Mouse (Mus musculus): Measurements from ENCODE around the gene Zfp62. TPM values are rescaled to one million over a fixed set of nuclear protein-coding genes. Genes with fewer than 3 reads are reported as not detected.

Gene Zfp62
- polyA plus RNA-seq, 1 experiment from 2014 or later = 10.7 TPM

DNA sequence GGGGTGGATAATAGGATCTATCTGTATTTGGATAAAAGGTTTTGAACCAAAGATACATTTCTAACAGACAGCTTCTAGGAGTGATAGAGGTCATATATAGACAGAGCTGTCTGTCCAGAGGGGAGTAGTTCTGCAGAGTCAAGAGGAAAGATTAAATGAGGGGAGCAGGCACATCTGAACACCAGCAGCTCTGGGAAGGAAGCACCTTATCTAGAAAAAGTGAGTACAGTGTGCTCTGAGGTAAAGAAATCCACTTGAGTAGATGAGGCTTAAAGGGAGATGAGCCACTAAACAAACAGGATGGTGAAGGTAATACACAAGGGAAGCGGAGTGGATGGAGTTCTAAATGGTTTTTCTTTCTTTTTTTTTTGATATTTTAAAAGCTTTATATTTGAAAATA, 4.4 kb downstream of the Zfp62 start:
- peak overlapping the region; percentile 6; the same call in 1 of the 2 replicates for H3K27ac ChIP-seq
- H3K4me3 ChIP-seq (replicated peaks) = no peak overlapping the region
- ATAC-seq (ENCODE audit: low read depth) (no peak), DNase-seq (no peak)
- H3K4me2 ChIP-seq = no peak overlapping the region
- peaks cover 65% of the 10 kb centered on the region for H3K4me1 ChIP-seq (replicated peaks)
- H3K9me3 ChIP-seq (replicated peaks) = no peaks in the 10 kb centered on the region
- H3K27me3 ChIP-seq = no peaks in the 10 kb centered on the region
- no peak overlapping the region for H3K9ac ChIP-seq
- peaks cover 8% of the 10 kb centered on the region; the same call in 1 of the 2 replicates for H3K36me3 ChIP-seq
- WGBS (ENCODE audit: insufficient replicate concordance) = 83% methylated on average over 1 of the region's 1 CpGs

GRCm38 (mm10) chr11:49212577-49212976, 9.5 kb downstream of the Zfp62 start:
- Histone ChIP-seq H3K36me3 (peaks cover 40% of the 10 kb centered on the region), H3K4me1 (replicated peaks) (peaks cover 40% of the 10 kb centered on the region), H3K9ac (no peak overlapping the region), H3K27ac (no peak overlapping the region), H3K9me3 (replicated peaks) (no peaks in the 10 kb centered on the region), H3K27me3 (no peaks in the 10 kb centered on the region), H3K4me3 (replicated peaks) (no peak overlapping the region), H3K4me2 (0 out of 2 replicates have a peak overlapping the region, but pooled peaks have one; percentile 3)
- DNase-seq = no peak
- peak; percentile 95 for ATAC-seq (ENCODE audit: low read depth)

GRCm38 (mm10) chr11:49213505-49213904, 10.4 kb downstream of the Zfp62 start:
- H3K27me3 ChIP-seq = no peaks in the 10 kb centered on the region
- ATAC-seq (ENCODE audit: low read depth) (no peak), DNase-seq (no peak)
- H3K9me3 ChIP-seq (replicated peaks) = no peaks in the 10 kb centered on the region
- H3K27ac ChIP-seq = no peak overlapping the region
- WGBS (ENCODE audit: insufficient replicate concordance) = 89% methylated on average over 1 of the region's 1 CpGs
- H3K4me2 ChIP-seq = no peak overlapping the region
- no peak overlapping the region for H3K9ac ChIP-seq
- H3K36me3 ChIP-seq = peaks cover 40% of the 10 kb centered on the region
- H3K4me1 ChIP-seq (replicated peaks) = peaks cover 32% of the 10 kb centered on the region
- H3K4me3 ChIP-seq (replicated peaks) = no peak overlapping the region

DNA sequence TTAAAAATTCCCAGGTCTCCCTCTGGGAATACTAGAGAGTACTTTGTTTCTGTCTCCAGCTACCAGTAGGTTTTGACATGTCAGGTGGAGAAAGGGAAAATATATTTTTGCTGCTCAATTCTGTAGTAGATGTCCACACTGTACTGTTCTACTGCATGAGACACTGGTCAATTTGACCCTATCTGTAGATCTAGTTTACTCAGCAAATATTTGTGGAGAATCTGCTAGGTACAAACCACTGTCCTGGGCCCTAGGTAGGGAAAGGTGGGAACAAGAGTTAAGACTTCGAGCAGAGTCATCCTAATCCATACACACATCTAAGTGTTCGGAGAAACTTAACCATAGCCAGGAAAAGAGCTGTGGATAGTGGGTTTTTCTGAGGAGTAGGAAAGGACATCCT, 16.2 kb downstream of the Zfp62 start:
- H3K9me3 ChIP-seq (replicated peaks) = no peaks in the 10 kb centered on the region
- H3K4me2 ChIP-seq = no peak overlapping the region
- ATAC-seq (ENCODE audit: low read depth) (no peak), DNase-seq (no peak)
- H3K4me1 ChIP-seq (replicated peaks) = no peaks in the 10 kb centered on the region; the same call in 1 of the 2 replicates
- WGBS (ENCODE audit: insufficient replicate concordance) = 82% methylated on average over 2 of the region's 2 CpGs
- no peak overlapping the region for H3K27ac ChIP-seq
- H3K9ac ChIP-seq = no peak overlapping the region
- H3K27me3 ChIP-seq = no peaks in the 10 kb centered on the region
- no peak overlapping the region for H3K4me3 ChIP-seq (replicated peaks)
- peaks cover 34% of the 10 kb centered on the region for H3K36me3 ChIP-seq

DNA sequence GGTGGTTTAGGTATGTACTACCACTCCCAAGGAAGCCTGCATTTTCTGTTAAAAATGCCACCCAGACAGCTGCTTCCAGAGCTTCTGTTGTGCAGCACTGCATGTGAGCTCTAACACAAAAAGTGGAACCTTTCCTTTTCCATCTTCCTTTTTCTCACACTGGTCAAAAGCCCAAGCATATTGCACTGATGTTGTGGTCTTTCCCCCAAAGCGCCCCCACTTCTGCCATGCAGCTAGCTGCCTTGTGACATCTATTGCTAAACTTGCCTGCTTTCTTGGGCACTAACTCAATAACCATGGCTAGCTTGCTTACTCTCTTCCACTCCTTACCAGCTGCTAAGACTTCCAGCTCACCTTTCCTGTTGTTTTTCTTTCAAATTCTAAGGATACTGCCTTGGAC, 21.4 kb downstream of the Zfp62 start:
- no peaks in the 10 kb centered on the region; the same call in 1 of the 2 replicates for H3K4me1 ChIP-seq (replicated peaks)
- H3K27ac ChIP-seq = no peak overlapping the region
- H3K9ac ChIP-seq = no peak overlapping the region
- H3K9me3 ChIP-seq (replicated peaks) = no peaks in the 10 kb centered on the region
- no peak for DNase-seq
- H3K4me2 ChIP-seq = no peak overlapping the region
- WGBS (ENCODE audit: insufficient replicate concordance) = 32% methylated on average over 1 of the region's 1 CpGs
- no peaks in the 10 kb centered on the region for H3K36me3 ChIP-seq
- H3K4me3 ChIP-seq (replicated peaks) = no peak overlapping the region
- H3K27me3 ChIP-seq = no peaks in the 10 kb centered on the region
- ATAC-seq (ENCODE audit: low read depth) = no peak

- peaks cover 4% of the 10 kb centered on the region; the same call in 1 of the 2 replicates for H3K27me3 ChIP-seq
These were observed 29.7 kb downstream of the Zfp62 start for GRCm38 (mm10) chr11:49232781-49233180.

GRCm38 (mm10) chr11:49235459-49236207, 32.5 kb downstream of the Zfp62 start:
- DNase-seq = no peak
- no peak for ATAC-seq (ENCODE audit: low read depth)

More at GRCm38 (mm10) chr11:49232781-49233180, 29.7 kb downstream of the Zfp62 start:
- Histone ChIP-seq H3K9ac (no peak overlapping the region), H3K36me3 (no peaks in the 10 kb centered on the region), H3K4me1 (replicated peaks) (no peaks in the 10 kb centered on the region), H3K9me3 (replicated peaks) (no peaks in the 10 kb centered on the region), H3K4me2 (no peak overlapping the region), H3K27ac (no peak overlapping the region), H3K4me3 (replicated peaks) (no peak overlapping the region)
- ATAC-seq (ENCODE audit: low read depth) (no peak), DNase-seq (no peak)
- 75% methylated on average over 3 of the region's 3 CpGs for WGBS (ENCODE audit: insufficient replicate concordance)

GRCm38 (mm10) chr11:49236891-49237290, 33.8 kb downstream of the Zfp62 start:
- Histone ChIP-seq H3K36me3 (no peaks in the 10 kb centered on the region), H3K27me3 (peaks cover 4% of the 10 kb centered on the region; the same call in 1 of the 2 replicates), H3K27ac (no peak overlapping the region), H3K4me3 (replicated peaks) (no peak overlapping the region), H3K4me2 (no peak overlapping the region), H3K4me1 (replicated peaks) (peaks cover 13% of the 10 kb centered on the region), H3K9me3 (replicated peaks) (no peaks in the 10 kb centered on the region), H3K9ac (no peak overlapping the region)
- ATAC-seq (ENCODE audit: low read depth) (no peak), DNase-seq (no peak)
- WGBS (ENCODE audit: insufficient replicate concordance) = 71% methylated on average over 1 of the region's 1 CpGs

More at GRCm38 (mm10) chr11:49235459-49236207, 32.5 kb downstream of the Zfp62 start:
- no peak overlapping the region for H3K4me3 ChIP-seq (replicated peaks)
- H3K4me2 ChIP-seq = no peak overlapping the region
- no peak overlapping the region for H3K9ac ChIP-seq
- H3K4me1 ChIP-seq (replicated peaks) = peaks cover 6% of the 10 kb centered on the region; the same call in 1 of the 2 replicates
- H3K27ac ChIP-seq = no peak overlapping the region
- H3K36me3 ChIP-seq = no peaks in the 10 kb centered on the region
- H3K27me3 ChIP-seq = peaks cover 4% of the 10 kb centered on the region; the same call in 1 of the 2 replicates
- no peaks in the 10 kb centered on the region for H3K9me3 ChIP-seq (replicated peaks)
- WGBS (ENCODE audit: insufficient replicate concordance) = 51% methylated on average over 3 of the region's 3 CpGs

GRCm38 (mm10) chr11:49237532-49237931, 34.4 kb downstream of the Zfp62 start:
- H3K36me3 ChIP-seq = no peaks in the 10 kb centered on the region
- no peak overlapping the region for H3K4me2 ChIP-seq
- no peak overlapping the region for H3K4me3 ChIP-seq (replicated peaks)
- H3K4me1 ChIP-seq (replicated peaks) = peaks cover 18% of the 10 kb centered on the region
- peaks cover 4% of the 10 kb centered on the region; the same call in 1 of the 2 replicates for H3K27me3 ChIP-seq
- WGBS (ENCODE audit: insufficient replicate concordance) = 32% methylated on average over 2 of the region's 2 CpGs
- no peak overlapping the region for H3K9ac ChIP-seq
- H3K27ac ChIP-seq = no peak overlapping the region
- H3K9me3 ChIP-seq (replicated peaks) = no peaks in the 10 kb centered on the region
- DNase-seq (no peak), ATAC-seq (ENCODE audit: low read depth) (no peak)

GRCm38 (mm10) chr11:49240310-49240709, 37.2 kb downstream of the Zfp62 start:
- WGBS (ENCODE audit: insufficient replicate concordance) = 41% methylated on average over 1 of the region's 1 CpGs
- no peak overlapping the region for H3K4me2 ChIP-seq
- DNase-seq (no peak), ATAC-seq (ENCODE audit: low read depth) (no peak)
- no peaks in the 10 kb centered on the region for H3K9me3 ChIP-seq (replicated peaks)
- peaks cover 4% of the 10 kb centered on the region; the same call in 1 of the 2 replicates for H3K27me3 ChIP-seq
- H3K4me1 ChIP-seq (replicated peaks) = peaks cover 39% of the 10 kb centered on the region
- no peak overlapping the region for H3K9ac ChIP-seq
- no peak overlapping the region for H3K27ac ChIP-seq
- H3K4me3 ChIP-seq (replicated peaks) = no peak overlapping the region
- no peaks in the 10 kb centered on the region for H3K36me3 ChIP-seq

DNA sequence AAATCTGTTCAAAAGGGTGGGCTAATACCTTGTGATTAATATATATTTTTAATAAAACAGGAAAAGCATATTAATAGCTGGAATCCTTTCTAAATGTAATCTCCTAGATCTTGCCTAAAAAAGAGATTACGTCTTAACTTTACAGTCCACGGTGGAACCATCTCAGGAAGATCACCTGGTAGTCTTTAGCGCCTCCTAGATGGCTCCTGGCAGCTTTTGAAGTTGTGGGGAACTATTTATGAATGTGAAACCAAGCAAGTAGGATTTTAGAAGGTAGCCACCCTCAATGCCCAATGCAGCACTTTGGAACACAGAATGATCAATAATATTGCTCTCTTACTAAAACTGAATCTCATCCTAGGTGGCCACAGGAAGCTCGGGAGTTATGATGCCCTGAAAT, 37.8 kb downstream of the Zfp62 start:
- no peaks in the 10 kb centered on the region for H3K36me3 ChIP-seq
- H3K4me3 ChIP-seq (replicated peaks) = no peak overlapping the region
- H3K4me1 ChIP-seq (replicated peaks) = peaks cover 44% of the 10 kb centered on the region
- H3K4me2 ChIP-seq = no peak overlapping the region
- H3K27me3 ChIP-seq = peaks cover 4% of the 10 kb centered on the region; the same call in 1 of the 2 replicates
- no peak overlapping the region for H3K27ac ChIP-seq
- DNase-seq = no peak
- no peak for ATAC-seq (ENCODE audit: low read depth)
- H3K9me3 ChIP-seq (replicated peaks) = no peaks in the 10 kb centered on the region
- WGBS (ENCODE audit: insufficient replicate concordance) = 50% methylated on average over 4 of the region's 4 CpGs
- H3K9ac ChIP-seq = no peak overlapping the region

DNA sequence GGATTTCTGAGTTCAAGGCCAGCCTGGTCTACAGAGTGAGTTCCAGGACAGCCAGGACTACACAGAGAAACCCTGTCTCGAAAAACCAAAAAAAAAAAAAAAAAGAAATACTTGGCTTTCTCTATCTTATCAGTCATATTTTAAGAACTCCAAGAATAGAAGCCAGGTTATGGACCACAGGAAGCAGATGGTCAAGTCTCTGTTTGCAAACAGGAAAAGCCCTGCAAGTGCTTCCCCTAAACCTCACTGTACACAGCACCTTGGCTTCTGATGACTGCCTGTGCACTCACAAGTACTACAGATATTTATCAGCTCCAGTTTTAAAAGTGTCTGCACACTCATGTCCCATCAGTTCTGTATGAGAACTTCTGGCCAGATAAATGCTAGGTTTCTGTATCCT, 38.4 kb downstream of the Zfp62 start:
- no peak overlapping the region for H3K9ac ChIP-seq
- 0% methylated on average over 1 of the region's 1 CpGs for WGBS (ENCODE audit: insufficient replicate concordance)
- ATAC-seq (ENCODE audit: low read depth) = no peak

More for the DNA sequence above, 38.4 kb downstream of the Zfp62 start:
- Histone ChIP-seq H3K4me3 (replicated peaks) (no peak overlapping the region), H3K4me1 (replicated peaks) (peaks cover 50% of the 10 kb centered on the region), H3K27ac (no peak overlapping the region), H3K4me2 (no peak overlapping the region), H3K9me3 (replicated peaks) (no peaks in the 10 kb centered on the region), H3K27me3 (peaks cover 4% of the 10 kb centered on the region; the same call in 1 of the 2 replicates), H3K36me3 (no peaks in the 10 kb centered on the region)
- no peak for DNase-seq

Data from liver, embryonic 13.5 days (tissue).